Mouse (Mus musculus) cortical plate, adult 2 months (tissue): Measurements from ENCODE around the gene Adamts9.

Source experiments
- CTCF ChIP-seq: fragments of 200-500 bp; IDR thresholded peaks from 2 replicates; pipeline ENCODE4 v1.5.1; 2011; ENCODE audit warnings: mild to moderate bottlenecking, control low read depth, low read length; ENCODE audit not compliant: insufficient read depth; ENCODE audit errors: extremely low read depth
- POLR2A ChIP-seq: fragments of 200-500 bp; IDR thresholded peaks from 2 replicates; pipeline ENCODE4 v1.6.1; 2011; ENCODE audit warnings: mild to moderate bottlenecking, low read length, control low read depth; ENCODE audit not compliant: insufficient read depth; ENCODE audit errors: extremely low read depth

- TF ChIP-seq CTCF = no peak
- TF ChIP-seq POLR2A = no peak
Measured at GRCm38 (mm10) chr6:92883131-92883900, 60.0 kb downstream of the Adamts9 start.
